Mouse (Mus musculus) testis, postnatal 10 days (tissue): Measurements from ENCODE around the gene Smtnl2.

Experiments used
- DNase-seq: peaks from one replicate; pipeline ENCODE4 v3.0.0; 2021; ENCODE audit warnings: low spot score

Smtnl2 gene

DNA sequence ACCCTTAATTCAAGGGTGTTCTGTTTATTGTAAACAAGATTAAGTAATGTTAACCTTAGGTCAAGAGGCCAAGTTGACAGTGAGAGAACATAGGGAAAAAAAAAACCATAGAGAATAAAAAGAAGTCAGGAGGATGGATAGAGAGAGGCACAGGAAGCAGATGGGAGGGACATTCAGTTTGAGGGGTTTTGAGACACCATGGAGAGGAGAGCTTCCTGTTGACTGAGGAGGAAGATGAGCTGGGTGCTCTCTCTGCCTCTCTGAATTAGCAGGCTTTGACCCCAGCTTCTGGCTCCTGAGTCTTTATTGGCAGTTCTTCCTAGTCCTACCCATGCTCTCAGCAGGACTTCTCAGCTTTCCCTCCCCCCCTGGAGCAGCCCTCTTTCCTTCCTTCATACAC lies 13.7 kb upstream of the Smtnl2 start:
- no peak for DNase-seq

DNA sequence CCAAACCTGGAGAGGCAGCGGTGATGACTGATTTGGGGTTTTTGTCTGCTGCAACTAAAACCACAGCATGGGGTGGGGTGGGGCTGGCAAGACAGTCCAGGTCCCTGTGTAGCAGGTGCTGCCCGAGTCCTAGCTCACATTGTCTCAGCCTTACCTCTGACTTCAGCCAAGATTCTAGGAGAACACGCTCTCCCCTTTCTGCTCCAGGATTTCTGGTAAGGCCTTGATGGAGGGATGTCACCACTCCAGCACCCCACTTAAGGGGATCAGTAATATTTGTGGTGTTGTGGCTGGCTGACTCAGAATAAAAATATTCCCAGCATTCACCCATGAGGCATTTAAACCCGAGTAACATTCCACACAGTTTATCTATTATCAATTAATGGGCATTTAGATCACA lies 12.2 kb upstream of the Smtnl2 start:
- DNase-seq, result no peak

DNA sequence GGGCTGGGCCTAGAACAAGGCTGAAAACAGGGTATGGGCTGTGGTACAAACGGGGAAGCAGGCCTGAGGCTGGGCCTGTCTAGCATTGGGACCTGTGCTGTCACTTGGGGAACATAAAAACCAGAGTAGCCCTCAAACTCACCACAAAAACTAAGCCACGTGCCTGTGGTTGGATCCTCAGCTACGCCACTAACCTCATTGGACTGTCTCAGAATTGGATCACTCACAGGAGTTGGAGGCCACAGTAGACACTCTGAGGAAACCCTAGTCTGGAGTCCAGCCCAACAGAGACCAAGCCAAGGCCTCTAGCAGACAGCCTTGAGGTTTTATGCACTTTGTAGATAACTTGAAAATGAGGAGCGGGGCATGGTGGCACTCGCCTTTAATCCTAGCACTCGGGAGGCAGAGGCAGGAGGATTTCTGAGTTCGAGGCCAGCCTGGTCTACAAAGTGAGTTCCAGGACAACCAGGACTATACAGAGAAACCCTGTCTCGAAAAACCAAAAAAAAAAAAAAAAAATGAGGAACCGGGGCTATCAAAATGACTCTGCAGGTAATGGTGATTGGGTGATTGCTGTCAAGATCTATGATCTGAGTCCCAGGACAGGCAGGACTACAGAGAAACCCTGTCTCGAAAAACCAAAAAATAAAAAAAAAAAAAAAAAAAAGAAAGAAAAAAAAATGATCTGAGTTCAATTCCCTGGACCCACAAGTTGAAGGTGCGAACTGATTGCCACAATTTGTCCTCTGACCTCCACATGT lies 10.2 kb upstream of the Smtnl2 start:
- DNase-seq, result no peak

DNA sequence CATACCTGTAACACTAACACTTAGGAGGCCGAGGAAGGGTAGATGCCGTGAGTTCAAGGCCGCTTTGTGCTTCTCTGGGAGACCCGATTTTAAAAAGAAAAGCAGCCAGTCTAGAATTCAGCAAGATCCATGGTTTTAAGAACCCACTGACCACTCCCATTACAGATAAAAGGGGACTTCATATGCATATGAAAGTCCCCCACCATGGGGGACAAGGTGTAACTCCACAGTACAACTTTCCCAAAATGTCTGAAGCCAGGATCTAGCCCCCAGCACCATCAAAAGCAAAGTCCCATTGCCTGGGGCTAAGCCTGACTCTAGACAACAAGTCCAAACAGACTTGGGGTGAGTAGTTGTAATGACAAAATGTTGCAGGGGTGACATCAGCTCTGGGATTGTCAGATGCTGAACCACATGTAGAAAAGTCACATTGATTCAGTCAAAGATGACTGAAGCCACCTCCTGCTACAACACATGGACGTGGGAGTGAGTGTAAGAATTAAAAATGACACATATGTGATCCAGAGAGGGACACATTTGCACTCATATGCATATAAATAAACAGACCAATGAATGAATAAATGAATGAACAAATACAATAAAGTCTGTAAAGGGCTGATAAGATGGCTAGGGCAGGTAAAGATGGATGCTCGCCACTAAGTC lies 9.1 kb upstream of the Smtnl2 start:
- no peak for DNase-seq

DNA sequence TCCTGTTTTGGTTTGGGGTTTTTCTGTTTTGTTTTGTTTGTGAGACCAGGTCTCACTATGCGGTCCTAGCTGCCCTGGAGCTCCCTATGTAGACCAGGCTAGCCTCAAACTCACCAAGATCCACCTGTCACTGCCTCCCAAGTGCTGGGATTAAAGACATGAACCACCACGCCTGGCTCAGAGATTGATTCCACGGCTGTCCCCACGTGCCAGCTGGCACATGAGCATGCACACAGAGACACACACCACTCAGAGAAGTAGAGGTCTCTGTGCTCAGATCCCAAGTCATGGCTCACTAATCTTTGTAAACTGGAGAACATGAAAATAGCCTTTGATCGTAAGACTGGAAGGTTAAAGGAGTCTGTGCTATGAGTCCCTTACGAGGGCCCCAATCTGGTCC lies 7.5 kb upstream of the Smtnl2 start:
- DNase-seq, result no peak

DNA sequence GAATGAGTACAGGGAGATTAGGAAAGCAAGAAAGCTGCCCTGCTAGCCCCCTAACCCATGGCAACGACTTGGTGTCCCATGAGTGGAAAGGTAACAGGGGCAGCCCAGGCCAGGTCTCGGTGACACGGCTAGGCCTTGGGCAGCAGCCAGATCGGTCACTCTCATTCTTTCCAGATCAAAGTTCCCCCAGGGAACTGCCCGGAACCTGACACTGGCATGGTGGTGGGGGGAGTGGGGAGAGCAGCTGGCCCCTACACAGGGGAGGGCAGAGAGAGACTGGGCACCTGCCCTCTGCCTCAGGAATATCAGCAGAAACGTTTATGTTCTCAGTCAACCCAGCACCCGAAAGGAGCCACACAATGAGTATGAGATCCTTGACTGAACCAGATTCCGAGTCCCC lies 6.7 kb upstream of the Smtnl2 start:
- no peak for DNase-seq

DNA sequence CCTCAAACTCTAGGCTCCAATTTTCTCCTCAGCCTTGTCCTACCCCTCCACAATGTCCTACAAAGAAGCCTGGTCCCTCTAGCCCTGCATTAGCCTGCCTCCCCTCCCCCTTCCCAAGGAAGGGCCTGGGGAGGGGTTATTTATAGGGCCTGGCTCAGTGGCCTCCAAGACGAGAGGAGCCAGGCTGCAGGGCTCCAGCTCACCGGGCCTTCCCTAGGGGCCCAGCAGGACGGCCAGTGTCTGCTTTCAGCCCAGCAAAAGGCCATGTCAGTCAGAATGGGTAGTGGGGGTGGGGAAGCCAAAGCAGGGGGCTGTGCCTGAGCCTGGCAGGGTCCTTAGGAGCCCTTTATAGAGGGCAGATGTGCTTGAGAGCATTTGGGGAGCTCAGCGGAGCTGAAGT lies 5.9 kb upstream of the Smtnl2 start:
- no peak for DNase-seq

DNA sequence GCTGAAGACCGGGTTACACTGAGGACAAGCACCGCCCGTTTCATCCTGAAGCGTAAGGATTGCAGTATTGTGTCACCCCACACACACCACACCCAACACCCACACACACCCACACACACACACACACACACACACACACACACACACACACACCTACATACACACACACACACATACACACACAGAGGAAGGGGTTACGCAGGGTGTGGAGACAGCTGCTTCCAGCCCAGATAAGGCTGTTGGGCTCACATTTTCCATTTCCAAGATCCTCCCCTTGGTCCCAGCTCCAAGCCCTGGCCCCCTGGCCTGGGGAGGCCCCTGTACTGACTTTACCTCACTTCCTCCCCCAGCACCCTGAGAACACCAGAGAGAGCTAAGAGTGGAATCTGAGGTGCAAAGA lies 5.2 kb upstream of the Smtnl2 start:
- no peak for DNase-seq

DNA sequence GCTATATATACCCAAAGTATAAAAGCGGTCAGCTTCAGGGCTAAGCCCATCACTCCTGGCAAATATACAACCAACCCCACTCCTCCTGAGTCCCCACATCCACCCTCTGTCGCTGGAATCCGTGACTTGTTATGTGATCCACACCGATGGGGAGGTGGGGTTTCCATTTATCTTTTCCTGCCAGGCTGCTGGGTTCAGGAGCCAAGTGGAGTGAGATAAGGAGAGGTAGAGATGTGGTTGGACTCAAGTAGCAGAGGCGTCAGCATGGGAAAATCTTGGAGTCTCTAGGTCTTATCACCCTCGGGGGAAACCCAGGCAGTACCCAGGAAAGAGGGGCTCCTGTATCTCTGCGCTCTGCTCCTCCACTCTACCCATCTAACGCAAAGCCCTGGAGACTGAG lies 3.6 kb upstream of the Smtnl2 start:
- no peak for DNase-seq

DNA sequence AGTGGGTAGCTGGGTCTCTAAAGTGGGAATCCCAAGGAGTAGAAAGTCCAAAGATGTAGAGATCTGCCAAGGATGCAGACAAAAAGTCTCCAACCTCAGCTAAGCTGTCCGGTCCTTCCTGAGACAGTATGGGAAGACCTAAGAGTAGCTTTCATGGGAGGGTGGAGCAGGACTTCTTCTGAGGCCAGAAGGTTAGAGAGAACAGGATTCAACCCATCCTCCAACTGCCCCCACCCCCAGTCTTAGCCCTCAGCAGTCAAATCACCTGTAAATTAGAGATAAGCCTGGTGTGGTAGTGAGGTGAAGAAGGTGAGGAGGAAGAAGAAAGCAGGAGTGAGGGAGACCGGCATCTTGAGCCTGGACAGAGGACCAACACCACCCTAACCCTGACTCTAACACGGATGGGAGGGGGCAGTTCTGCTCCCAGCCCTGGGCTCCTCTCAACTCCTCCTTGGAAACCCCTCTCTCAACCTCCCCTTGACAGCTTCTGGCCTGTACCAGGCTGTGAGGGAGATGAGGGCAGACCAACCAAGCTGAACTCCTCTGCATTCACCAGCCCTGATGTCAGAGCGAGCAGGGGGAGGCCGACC lies 2.2 kb upstream of the Smtnl2 start:
- DNase-seq, result no peak

DNA sequence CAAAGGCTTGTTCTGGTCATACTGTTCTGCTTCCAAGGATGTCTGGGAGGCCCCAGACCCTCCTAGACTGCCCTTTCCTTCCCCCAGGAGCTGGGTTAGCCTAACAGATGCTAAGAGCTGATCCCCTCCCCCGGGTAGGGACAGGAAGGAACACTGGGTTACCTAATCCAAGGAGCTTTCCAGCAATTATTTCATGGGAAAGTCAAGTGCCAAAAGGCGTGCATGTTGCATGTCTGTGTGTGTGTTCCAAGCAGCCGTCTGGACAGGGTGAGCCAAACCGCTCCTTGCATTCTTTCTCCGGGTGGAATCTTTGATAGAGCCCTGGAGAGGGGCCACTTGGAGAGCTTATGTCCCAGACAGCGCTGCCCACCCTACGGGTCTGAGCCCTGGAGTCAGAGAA lies 1.5 kb upstream of the Smtnl2 start:
- DNase-seq, result no peak

DNA sequence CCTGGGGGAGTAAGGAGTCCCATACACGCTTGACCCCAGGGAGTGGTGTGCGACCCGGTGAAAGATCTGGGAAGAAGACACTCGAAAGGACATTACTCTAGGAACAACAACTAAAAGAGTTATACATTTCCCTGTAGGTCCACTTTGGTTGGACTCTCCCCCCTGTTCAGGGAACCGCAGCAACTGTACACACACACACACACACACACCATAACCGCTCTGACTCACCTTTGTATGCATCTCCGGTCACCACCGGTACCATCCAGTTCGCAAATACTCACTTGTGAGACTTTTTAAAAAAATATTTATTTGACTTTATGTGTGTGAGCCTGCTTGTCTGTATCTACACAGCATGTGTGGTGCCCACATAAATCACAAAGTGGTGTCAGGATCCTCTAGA lies 432 bp upstream of the Smtnl2 start:
- DNase-seq, result no peak

DNA sequence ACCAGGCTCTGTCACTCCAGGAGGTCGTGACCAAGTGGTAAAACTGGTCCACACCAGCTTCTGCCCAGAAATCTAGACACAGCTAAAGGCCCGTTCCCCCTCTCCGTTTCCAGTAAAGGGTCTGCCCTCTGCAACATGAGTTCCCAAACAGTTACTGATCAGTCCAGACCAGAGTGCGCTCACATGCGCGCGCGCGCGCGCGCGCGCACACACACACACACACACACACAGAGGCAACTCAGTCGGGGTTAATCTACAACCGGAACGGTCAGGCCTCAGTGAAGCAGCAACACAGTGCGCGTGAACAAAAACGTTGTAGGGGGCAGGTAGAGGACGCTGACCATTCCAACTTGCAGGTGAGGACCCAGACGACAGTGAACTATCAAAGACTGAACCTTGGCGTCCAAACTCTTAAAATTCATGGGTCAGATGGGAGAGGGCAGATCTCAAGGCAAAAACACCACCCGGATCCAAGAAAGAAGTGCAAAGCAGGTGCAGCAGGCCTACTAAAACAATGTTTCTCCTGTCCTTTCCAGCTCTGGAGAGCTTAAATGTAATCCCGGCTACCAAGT lies 906 bp downstream of the Smtnl2 start:
- DNase-seq, result no peak

DNA sequence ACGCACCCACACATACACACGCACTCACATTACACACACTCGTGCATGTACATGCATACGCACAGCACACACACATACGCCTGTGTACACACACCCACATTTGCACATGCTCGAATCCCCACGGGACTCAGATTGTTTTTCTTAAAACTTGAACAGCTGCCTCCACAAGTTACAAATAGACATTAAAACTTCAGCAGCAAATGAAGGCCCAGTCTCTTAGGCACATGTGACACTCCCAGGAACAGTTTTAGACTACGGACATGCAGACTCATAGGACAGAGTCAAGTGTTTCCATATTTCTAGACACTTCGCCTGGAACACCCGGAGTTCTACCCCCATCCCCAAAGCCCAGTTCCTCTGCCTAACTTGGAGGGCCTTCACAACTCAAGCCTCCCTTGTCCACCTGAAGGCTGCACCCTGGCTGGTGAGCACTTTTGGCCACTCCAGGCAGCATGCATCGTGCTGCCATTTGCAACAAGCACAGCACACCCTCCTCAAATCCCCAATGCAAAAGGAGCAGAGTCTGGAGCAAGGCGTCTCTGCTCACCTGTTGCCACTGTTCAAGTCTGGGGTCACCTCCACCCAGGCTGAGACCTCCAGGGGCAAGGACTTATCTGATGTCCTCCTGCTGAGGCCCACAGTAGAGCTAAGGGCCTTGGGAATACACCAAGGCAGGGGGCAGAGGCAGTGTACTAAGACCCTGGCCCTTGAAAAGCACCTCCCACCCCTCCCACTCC lies 1.7 kb downstream of the Smtnl2 start:
- no peak for DNase-seq

DNA sequence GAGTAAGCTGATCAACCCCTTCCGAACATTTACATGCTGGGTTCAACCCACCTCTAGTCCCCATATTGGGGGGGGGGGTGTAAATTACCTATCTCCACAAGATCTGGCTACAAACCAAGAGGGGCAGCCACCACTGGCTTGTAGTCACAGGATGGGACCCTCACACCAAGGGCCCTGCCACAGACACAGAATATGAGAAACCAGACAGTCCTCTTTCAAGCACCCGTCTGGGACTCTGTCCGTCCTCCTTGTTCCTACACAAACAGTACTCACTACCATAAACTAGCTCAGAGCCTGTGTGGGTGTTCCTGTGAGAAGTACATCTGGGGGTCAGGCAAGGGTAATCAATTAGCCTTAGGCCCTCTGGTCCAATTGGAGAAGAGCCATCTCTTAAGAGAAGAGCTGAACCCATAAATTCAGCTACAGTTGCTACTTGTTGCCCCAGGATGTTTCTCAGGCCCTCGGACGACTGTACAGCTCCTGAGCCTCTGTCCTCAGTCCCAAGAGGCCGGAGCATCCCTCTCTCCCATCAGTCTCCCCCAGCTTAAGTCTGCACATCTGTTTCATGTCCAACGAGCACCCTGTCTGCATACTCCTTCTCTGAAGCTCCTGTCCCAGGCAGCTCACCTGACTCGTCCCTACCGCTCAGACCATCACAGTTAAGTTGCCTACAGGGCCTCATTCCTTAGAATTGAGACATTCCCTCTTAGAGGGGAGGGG lies 2.9 kb downstream of the Smtnl2 start:
- no peak for DNase-seq

DNA sequence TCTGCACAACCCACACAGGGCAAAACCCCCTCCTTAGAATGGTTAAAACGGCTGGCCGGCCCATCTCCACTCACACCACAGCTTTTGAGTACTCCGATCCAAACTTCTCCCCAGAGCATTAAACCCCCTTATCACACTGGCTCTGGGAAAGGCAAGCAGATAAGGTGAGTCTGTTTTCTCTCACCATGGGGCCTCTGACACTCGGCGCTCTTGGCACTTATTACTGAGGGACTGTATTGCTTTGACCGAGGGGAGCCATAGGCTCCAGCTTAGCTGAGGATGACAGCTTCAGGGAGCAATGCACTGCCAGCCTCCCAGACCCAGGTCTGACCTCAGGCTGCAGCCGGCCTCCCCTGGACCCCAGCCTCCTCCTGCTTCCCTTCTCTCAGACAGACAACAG lies 3.9 kb downstream of the Smtnl2 start:
- no peak for DNase-seq

DNA sequence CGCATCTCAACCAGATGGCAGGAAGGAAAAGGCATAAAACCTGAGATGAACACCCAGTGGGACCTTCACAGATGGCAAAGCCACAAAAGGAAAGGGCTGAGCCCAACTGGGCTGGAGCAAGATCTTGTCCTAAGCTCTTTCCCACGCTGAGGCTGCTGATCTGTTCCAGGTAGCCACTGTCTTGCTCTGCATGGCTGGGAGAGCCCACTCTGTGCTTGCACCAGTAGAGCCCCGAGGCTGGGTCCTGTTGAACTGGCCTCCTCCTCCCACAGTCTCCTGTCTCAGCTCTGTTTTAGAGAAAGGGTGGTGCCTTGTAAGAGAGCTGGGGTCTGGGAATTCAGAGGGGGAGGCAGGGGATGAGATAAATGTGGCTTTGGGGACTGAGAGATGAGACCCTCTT lies 4.4 kb downstream of the Smtnl2 start:
- DNase-seq, result no peak

DNA sequence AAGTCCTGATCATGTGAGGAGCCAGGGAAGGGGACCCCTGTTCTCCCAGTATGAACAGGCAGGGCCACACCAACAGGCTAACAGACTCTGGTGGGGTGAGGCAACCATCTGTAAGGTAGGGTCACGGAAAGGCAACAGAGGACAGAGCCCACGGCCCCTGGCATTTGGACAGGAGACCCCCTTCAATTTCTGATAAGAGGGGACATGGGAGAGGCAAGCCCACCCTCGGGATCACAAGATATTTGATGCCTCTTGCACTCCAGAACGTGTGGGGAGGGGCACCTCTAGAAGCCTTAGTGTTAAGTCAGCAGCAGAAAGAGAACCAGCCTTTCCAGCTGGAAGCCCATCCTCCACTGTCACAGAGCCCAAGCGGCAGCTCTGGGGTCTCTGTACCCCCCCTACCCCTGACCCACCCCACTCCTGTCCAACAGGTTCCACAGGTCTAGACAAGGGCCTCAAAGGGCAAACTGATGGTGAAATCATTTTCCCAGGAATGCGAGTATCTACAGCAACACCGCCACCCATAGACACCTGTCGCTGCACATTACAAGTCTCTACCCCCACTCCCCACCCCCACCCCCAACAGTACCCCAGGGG lies 5.3 kb downstream of the Smtnl2 start:
- no peak for DNase-seq

DNA sequence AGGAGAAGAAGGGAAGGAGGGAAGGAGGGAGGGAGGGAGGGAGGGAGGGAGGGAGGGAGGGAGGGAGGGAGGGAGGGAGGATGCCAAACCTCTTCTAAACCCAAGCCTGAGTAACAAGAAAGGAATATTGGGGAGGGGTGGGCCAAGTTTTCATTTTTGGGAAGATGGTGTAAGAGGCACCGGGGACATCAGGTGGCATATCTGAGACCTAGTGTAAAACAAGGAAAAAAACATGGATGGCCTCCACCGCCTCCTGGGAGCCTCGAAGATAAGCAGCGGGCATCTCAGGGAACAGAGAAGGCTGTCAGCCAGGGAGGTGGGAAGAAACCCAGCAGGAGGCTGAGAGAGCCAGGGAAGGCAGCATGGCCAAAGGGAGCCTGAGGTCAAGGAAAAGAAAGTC lies 6.0 kb downstream of the Smtnl2 start:
- DNase-seq, result no peak

DNA sequence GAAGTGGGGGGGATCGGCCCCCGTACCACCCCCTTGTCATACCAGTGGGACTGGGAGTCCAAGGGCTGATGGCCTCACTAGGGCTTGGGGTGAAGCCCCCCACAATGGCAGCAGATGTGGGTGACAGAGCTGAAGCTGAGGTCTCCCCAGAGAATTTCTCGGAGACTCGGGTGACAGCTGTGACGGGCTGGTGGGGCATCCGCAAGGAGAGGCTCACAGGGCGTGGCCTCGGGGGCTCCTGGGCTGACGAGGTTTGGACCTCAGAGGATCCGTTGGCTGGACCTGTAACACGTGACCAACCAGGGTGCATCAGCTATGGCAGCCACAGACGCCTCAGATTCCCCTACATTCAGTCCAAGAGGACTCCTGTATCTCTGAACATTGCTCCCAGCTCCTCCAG lies 8.5 kb downstream of the Smtnl2 start:
- peak; percentile 43 for DNase-seq

DNA sequence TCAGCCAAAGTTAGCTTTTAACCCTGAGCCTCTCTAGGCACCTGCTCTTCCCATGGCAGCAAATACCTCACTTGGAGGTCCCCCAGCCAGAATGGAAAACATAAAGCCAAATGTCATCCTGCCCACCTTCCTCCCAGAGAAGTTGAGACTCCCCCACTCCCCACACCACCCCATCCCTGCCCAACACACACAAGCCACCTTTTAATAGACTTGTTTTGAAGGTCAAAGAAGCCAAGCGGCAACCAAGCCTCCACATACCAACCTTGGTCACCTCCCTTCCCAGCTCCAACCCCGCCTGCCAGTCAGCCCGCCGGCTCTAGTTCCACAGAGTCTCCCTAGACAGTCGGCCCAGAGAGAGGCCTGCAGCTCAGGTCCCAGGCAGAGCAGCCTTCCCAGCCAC lies 9.5 kb downstream of the Smtnl2 start:
- DNase-seq, result peak; percentile 60

DNA sequence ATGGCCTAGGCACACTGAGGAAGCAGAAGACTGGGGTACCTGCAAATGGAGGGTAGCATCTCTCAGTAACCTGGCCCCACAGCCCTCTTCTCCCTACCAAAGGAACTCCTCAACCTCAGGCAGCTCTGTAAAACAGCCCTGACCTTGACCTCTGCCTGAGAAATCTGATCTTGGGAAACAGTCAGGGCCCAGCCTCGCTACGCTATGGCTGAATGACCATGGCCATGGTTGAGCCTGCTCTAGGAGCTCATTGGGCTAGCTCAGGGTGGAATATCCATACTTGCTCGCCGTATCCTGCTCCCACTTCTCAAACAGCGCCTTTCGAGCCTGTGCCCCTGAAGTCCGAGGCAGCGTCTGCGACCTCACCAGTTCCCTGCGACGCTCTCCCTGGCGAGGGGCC lies 10.4 kb downstream of the Smtnl2 start:
- DNase-seq, result no peak
